Mouse (Mus musculus): ENCODE results near the gene Dgcr2. TPM values are rescaled to one million over a fixed set of nuclear protein-coding genes. Genes with fewer than 3 reads are reported as not detected.

The Dgcr2 gene
- total RNA-seq, 4 experiments from 2014 or later: 66.1 to 78.0 (median 76.2) TPM

DNA sequence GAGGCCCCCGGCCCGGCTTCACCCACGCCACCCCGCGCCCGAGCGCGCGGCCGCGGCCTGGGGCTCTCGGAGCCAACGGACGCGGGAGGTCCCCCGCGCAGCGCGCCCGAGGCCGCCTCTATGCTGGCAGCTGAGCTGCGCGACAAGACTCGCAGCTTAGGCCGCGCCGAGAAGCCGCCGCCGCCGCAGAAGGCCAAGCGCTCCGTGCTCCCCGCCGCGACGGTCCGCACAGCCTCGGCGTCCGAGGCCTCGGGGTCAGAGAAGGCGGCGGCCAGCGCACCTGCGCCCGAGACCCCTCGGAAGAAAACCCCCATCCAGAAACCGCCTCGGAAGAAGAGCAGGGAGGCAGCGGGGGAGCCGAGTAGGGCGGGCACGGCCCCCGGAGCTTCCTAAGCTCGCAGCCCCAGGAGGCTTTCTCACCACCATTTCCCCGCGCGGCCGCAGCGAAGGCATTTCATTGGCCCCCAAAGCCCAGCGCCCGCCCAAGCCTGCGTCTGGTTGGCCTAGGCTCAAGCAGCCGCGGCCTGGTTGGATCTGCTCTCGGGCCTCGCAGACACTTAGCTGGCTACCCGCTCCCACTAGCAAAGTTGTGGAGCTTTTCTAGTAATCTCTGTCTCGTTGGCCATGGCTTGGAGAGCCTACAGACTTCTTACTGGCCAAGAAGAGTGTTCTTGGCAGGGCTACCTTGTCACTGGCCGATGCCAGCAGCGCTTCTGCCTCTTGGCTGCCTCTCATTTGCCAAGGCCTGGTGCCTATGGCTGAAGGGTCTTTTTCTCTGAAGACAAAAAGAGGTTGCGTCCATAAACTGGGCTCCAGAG is 91.0 kb downstream of the Dgcr2 start:
- DNase-seq: peak; percentile 77

DNA sequence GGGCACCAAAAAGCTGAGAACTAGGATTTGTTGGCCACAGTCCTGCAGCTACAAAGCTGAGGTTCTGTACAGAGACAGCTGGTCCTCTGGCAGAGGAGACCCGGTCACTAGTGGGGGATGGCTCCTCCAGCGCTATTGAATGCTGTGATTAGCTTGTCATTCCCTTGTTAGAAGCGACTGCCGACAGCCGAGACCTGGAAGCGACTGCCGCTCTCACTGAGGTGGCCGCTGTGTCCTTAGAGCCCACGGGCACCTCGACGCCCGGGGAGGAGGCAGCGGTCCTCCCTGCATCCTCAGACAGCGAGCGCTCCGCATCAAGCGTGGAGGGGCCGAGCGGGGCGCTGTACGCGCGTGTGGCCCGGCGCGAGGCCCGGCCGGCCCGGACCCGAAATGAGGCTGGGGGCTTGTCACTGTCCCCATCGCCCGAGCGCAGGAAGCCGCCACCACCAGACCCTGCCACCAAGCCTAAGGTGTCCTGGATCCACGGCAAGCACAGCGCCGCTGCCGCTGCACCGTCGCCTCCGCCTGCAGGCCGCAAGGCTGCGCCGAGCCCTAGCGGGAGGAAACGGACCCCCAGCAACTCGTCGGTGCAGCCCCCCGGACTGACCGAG is 91.7 kb downstream of the Dgcr2 start:
- no peak for DNase-seq

DNA sequence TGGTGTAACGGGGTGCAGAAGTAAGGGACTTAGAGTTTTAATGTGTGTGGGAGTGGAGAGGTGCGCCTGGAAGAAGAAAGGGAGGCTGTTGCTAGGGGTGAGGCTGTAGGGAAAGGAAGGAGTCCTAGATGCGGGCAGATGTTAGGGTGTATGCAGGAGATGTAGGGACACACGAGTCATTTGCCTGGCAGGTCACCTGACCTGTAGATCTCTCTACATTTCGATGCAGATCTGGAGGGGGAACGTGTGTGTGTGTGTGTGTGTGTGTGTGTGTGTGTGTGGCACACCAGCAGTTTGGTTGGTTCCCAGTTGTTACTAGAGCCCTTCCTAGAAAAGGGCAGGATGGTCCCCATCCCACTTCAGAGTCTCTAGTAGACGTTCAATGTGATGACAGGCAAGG is 93.4 kb downstream of the Dgcr2 start:
- DNase-seq: no peak

DNA sequence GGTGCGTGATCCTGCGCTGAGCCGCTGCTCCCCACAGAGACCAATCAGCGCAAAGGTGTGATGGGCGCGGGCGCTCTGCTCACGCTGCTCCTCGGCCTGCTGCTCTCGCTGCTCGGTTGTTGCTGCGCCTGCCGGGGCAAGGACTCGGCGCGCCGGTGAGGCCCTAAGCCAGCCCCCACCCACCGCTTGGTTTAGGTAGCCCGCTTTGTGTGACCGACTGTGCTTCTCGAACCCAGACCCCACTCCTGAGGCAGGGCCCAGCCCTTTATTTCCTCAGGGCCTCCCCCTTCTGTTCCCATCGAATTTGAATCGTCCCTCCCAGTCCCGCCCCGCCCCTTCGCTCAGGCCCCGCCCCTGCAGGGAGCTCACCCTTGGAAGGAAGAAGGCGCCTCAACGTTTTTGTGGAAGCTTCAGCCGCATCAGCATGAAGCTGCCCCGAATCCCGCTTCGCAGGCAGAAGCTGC is 93.9 kb downstream of the Dgcr2 start:
- no peak for DNase-seq

DNA sequence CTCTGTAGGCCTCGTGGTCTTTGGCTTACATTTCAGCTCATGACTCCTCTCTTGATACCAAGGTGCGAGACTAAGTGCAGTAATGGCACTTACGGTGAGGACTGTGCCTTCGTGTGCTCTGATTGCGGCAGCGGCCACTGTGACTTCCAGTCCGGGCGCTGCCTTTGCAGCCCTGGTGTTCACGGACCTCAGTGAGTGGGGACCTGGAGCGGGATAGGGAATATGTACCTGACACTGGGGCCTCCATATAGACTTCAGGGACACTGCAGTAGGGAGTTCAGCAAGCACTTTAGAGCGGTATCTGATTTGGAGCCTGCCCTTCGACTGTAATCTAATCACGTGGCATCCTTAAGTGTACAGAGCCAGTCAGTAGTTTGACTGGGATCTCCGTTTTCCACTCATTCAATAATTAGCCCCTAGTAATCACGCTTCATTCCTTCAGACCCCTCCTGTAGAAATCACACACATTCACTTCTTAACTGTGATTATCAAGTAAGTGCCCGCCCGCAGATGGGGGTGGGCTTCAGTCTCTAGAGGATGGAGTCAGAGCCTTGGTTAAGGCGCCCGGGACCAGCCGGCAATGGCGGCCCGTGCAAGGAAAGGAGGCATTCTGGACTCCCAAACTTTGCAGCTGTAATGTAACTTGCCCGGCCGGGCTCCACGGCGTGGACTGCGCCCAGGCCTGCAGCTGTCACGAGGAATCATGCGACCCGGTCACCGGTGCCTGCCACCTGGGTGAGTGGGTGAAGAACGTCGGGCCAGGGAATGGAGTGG is 94.5 kb downstream of the Dgcr2 start:
- DNase-seq: no peak

DNA sequence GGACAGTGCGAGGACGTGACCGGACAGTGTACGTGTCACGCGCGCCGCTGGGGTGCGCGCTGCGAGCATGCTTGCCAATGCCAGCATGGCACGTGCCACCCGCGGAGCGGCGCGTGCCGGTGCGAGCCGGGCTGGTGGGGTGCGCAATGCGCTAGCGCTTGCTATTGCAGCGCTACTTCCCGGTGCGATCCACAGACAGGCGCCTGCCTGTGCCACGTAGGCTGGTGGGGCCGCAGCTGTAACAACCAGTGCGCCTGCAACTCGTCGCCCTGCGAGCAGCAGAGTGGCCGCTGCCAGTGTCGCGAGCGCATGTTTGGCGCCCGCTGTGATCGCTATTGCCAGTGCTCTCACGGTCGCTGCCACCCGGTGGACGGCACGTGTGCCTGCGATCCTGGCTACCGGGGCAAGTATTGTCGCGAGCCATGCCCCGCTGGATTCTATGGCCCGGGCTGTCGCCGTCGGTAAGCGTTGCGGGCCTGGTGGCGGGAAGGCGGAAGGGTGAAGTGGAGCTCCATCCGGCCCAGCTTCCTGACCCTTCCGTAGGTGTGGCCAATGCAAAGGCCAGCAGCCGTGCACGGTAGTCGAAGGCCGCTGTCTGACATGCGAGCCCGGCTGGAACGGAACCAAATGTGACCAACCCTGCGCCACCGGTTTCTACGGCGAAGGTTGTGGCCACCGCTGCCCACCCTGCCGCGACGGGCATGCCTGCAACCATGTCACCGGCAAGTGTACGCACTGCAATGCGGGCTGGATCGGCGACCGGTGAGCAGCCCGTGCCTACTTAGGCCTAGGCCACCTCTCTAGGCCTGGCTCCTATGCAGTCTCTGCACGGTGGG is 95.3 kb downstream of the Dgcr2 start:
- DNase-seq: no peak

DNA sequence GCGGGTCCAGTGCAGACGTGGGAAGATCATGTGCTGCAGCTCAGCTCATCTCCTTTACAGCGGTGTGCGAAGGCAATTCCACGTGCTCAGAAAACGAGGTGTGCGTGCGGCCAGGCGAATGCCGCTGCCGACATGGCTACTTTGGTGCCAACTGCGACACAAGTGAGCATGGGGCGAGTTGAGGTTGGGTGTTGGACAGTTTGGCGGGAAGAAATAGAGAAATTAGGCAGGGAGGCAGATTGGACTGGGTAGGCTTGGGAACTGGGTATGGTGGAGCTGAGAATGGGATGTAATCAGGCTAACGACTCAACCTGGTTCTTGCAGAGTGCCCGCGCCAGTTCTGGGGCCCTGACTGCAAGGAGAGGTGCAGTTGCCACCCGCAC is 95.9 kb downstream of the Dgcr2 start:
- DNase-seq: no peak

DNA sequence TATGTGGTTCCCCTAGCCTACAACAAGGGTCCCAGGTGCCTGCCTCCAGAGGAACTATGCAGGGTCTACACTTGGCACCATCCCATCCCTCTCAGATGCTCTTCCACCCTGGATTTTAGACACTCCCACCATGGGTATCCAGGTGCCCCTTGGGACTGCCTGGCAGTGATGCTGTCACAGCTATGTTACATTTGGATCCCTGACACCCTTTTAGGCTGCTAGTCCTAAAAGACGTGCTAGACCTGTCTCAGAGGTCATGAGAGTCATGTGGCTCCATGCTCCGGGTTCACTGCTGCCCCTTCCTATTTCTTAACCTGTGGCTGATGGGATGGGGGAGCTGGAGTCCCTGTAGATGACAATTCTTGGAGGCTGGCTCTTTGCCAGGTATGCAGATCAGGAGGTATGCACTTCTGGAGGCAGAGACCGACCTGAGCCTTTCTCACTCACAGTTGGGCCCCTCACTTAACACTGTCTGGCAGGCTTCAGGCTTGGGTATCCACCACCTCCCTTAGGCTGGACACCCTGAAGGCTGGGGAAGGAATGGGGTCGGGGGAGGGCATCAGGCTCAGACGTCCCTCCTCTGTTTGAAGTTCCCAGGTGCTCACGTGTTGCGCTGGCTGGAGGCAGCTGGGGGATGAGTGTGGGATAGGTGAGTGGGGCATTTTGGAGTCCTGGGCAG is 96.4 kb downstream of the Dgcr2 start:
- no peak for DNase-seq

DNA sequence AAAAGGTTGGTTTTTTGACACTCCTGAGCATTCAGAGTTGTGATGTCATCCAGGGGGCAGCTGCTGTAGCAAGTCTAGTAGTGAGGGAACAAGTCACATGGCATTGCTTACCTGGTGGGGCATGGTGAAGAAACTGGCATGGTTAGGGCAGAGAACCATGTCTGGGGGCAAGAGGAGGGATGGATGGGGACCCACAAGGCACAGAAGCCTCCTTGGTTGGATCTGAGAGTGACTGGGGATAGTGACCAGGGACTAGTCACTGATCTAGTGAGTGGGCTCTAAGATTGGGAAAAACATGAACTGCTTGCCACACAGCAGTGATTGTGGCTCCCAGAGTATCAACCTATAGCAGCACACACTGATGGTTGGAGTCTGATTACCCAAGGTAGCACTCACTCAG is 98.8 kb downstream of the Dgcr2 start:
- no peak for DNase-seq

DNA sequence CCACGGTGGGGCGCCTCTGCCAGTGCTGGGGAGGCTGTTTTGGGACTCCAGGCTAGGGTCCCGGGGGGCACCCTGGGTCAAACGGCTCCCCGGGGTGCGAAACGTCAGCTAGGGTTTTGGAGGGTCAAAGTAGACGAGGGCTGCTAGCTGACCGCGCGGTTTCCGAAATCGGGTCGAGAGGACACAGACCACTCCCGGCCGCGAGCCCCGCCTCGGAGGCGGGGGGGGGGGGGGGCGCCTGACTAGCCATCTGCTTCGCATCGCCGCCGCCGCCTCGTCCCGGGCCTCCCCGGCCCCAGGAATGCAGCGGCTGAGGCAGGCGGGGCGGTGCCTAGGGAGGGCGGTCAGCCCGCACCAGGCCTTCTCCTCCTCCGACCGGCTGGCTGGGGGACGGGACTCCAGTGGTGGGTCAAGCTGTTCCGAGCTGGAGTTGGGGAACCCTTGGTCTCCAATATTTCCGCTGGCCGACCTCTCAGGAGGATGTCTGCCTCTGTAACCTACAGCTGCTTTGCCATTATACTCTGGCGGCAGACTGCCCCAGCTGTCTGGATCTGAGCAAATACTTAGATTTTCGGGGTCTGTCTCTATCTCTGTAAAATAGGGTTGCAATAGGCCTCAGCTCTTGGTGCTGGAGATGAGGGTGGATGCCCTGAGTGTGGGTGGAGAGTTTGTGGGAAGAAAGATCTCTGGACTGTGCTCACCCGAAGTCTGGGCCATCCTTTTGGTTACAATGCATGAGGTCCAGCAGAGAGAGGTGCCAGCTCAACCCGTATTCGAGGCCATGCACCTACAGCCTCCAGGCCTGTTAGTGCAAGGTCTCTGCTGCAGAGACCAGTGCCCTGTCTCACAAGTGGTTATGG is 99.8 kb downstream of the Dgcr2 start:
- no peak for DNase-seq

DNA sequence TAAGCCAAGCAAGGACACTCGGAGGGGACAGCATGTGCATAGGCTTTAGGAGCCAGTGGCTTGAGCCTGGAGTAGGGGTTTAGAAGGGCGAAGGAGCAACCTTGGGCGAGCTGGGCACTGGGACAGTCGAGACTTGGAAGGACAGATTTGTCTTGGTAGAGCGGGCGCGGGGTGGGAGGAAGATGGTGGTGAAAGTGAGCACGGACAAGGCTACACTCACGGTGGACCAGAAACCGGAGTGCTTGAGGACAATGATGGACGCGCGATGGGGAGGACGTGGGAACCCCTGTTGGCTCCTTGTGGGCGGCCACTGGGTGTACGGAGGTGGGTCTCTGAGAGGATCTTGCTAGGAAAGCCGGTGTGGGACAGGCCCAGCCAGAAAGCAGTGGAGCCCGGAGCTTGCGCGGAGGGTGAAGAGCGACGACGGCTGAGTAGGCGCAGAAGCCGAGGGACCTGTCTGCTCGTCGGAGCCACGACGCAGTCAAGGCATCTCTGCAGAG is 100.5 kb downstream of the Dgcr2 start:
- no peak for DNase-seq

DNA sequence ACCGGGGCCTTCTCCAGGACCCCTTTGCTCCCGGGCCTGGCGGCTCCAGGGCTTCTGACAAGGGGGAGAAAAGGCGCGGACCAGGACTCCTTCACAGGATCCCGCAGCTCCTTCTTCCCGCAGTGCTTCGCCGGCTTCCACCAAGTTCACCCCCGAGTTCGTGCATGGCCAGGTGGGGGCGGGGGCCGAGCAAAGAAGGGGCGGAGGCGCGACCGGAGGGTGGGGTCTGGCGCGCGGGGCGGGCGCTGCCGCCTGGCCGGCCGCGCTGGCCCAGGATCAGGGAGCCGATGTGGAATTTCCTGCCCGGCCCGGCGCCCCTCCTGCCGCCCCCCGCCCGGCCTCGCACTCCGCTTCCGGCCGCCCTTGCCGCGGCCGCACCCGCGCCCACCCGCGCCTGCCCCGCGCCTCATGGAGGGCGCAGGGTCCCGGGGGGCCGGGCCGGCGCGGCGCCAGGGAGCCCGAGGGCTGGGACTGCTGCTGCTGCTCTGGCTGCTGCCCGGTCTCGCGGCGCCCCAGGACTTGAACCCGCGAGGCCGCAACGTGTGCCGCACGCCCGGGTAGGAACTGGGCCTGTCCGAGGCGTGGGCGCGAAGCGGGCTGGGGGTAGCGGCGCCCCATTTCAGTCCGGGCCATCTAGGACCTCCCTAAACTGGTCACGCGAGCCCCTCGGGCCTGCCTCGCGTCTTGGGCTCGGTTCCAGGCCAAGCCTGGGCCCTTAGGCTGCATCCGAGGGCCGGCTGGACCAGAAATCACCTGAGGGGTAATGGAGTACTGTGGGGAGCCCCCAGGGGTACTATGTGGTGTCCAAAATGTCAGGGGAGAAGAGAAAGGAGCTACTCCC is 101.2 kb downstream of the Dgcr2 start, which contains the start of gene Scarf2:
Scarf2 (plus strand) TSS at position 312 of the 841 bp plus-strand sequence.
- DNase-seq: no peak

DNA sequence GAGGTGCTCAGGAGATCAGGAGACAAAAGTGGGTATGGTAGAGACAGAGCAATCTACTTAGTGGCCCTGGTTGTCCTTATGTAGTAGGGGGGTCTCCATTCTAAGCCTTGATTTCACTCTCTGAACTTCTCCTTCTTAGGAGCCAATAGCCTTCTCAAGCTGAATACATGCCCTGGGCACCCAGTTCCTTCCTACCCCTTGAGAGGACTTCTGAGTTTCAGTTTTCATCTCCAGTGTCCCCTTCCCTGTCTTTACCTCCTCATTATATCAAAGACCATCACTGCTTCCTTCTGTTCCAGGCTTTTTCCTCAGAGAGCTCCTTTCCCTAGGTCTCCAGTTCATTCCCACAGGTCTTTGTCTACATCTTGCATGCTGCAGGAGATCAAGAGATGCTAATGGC is 101.8 kb downstream of the Dgcr2 start:
- DNase-seq: no peak

DNA sequence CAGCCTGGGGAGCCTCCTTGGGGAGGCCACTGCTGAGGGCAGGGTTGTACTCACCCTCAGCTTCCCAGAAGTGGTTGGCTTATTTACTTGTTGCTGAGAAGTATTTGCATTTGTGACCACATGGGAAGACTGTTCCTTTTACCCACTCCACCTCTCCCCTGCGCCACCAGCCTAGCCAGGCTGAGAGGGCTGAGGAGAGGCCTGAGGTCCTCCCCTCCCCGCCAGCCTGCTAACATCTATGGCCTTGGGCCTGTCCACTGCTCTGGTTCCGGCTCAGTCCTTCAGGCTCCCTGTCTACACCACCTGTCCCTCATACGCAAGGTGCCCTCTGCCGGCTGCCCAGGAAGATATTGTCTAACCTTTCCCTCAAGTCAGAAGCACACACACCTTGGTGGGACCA is 102.7 kb downstream of the Dgcr2 start:
- DNase-seq: no peak

DNA sequence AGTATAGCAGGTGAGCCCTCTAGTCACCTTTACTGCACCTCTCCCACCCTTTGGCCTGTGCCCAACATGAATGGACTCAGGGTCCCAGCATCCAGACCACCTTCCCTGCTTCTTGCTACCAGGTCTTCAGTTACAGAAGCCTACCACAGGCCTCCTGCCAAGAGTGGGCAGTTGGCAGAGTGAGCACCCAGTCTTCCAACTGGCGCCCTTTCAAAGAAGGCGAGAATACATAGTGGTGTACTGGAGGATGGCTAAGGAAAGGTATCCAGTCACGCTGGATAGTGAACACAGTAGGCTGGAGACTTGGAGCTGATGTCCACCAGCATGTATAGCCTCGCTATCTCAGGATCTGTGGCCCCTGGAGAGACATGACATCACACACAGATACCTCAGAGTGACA is 104.3 kb downstream of the Dgcr2 start:
- DNase-seq: no peak

DNA sequence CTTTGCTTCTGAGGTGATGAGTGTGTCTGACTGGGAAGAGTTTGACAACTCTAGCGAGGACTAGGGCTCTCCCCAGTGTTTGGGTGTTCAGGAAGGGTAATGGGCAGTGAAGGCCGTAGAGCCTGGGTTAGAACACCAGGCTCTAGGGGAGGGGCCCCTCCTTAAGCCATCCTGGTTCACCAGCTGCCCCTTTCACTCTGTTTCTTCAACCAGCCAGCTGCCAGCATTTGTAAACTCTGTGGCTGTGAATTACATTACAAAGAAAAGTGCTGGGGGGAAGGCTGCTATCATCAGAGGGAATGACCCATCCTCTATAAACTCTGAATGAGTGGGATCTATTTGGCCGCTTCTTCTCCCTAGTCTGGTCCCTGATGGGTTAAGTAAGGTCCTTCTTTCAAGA is 105.6 kb downstream of the Dgcr2 start:
- DNase-seq: no peak
